Mouse (Mus musculus): ENCODE measurements around the gene Gm498.

Gene Gm498

GRCm38 (mm10) chr7:143892361-143892760 lies 25.7 kb downstream of the Gm498 start:
- peak; percentile 66 for DNase-seq (ENCODE audit: low read depth, low spot score)

DNA sequence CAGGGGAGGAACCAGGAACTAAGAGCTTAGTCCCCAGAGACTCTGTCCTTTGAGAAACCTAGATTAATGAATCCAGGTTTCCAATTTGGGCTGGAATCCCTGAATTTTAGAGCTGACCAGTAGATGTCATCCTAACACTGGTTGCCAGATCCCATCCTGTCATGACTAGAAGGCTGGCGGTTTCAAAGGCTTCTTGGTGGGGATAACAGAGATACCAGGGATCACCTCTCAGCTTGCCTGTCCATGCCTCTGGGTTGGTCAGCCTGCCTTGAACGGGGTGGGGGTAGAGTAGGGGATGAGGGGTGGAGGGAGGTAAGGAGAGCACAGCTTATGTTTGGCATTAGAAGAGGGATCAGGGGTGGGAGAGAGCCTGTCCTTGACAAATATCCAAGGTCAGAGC lies 34.0 kb downstream of the Gm498 start:
- no peak for DNase-seq (ENCODE audit: low read depth, low spot score)

- DNase-seq (ENCODE audit: low read depth, low spot score) = no peak
Observed at GRCm38 (mm10) chr7:143905176-143905575, 38.5 kb downstream of the Gm498 start.

GRCm38 (mm10) chr7:143905606-143906005 lies 39.0 kb downstream of the Gm498 start:
- no peak for DNase-seq (ENCODE audit: low read depth, low spot score)

DNA sequence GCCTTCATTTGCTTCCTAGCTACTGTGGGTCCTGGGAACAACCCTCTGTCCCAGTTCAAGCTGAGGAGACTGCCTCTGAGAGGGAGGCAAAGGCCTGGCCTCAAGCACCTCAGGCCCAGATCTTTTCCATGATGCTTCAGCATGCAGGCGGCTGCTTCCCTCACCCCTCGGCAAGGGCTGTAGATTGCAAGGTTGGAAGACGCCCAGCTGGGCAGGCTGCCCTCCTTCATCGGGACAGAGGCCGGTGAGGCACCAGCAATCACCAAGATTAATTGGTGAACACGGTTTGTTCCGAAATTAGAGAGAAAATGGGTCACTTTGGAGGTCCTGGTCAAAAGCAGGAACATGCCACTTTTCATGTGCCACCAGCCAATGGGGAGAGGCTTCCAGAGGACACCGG lies 47.0 kb downstream of the Gm498 start:
- DNase-seq (ENCODE audit: low read depth, low spot score) = no peak

- peak; percentile 35 for DNase-seq (ENCODE audit: low read depth, low spot score)
Observed at GRCm38 (mm10) chr7:143919031-143919679, 52.5 kb downstream of the Gm498 start.

GRCm38 (mm10) chr7:143929899-143930298 lies 63.3 kb downstream of the Gm498 start:
- DNase-seq (ENCODE audit: low read depth, low spot score) = no peak

- no peak for DNase-seq (ENCODE audit: low read depth, low spot score)
Observed at GRCm38 (mm10) chr7:143938647-143939046, 72.0 kb downstream of the Gm498 start.

GRCm38 (mm10) chr7:143939476-143939875 lies 72.8 kb downstream of the Gm498 start:
- no peak for DNase-seq (ENCODE audit: low read depth, low spot score)

- no peak for DNase-seq (ENCODE audit: low read depth, low spot score)
Observed at GRCm38 (mm10) chr7:143942941-143943691, 76.5 kb downstream of the Gm498 start.

- DNase-seq (ENCODE audit: low read depth, low spot score) = no peak
Observed at GRCm38 (mm10) chr7:143944421-143944980, 77.9 kb downstream of the Gm498 start.
